Mouse (Mus musculus) CH12.LX (cell line): ENCODE data around the gene Bpifb9b.
"Not testable (repeated sequence)": the region's sequence is repeated elsewhere in the genome, so short reads cannot be mapped to it uniquely, and the experiment has no call there.

Source experiments
- CTCF ChIP-seq, 2 experiments: IDR thresholded peaks in 1 of 2; conservative IDR thresholded peaks in 1 of 2; 2 replicates each; pipeline ENCODE4 v1.5.1; 2011 to 2012; ENCODE audit warnings: low read depth in 2 of 2, low read length in 2 of 2, improper control_type of control experiment in 1 of 2, inconsistent platforms in 1 of 2, mild to moderate bottlenecking in 1 of 2, moderate library complexity in 1 of 2
- NELFE ChIP-seq: IDR thresholded peaks from 2 replicates; pipeline ENCODE4 v1.6.1; 2011; ENCODE audit warnings: low read depth, low read length, improper control_type of control experiment
- POLR2AphosphoS2 ChIP-seq: IDR thresholded peaks from 2 replicates; pipeline ENCODE4 v1.6.1; 2011; ENCODE audit warnings: low read depth, low read length, improper control_type of control experiment

DNA sequence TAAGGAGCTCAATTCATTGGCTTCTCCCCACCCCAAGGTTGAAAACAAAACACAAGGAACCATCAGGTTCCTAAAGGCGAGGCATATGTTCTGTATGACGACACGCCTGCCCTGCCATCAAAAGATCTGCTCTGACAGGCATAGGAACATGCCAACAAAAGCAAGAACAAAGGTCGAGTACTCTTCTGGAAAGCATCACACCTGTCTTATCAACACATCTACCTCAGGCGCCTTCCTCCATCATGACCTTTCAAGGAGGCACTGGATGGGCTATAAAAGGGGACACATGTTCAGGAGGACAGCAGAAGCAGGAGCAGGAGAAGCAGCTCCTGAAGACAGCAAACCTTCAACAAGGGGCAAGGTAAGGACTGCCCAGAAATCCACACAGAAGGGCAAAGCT is 49.5 kb upstream of the Bpifb9b start, which contains the start of gene Bpifb9a:
- not testable (repeated sequence) for TF ChIP-seq POLR2AphosphoS2; CTCF (conservative IDR thresholded peaks at IDR 0.05 in 1 of 2, IDR thresholded peaks at IDR 0.05 in 1 of 2; ENCODE audit: low read depth in 2 of 2, low read length in 2 of 2); NELFE
